Mouse (Mus musculus): ENCODE results near the gene Slc7a7. TPM values are rescaled to one million over a fixed set of nuclear protein-coding genes. Genes with fewer than 3 reads are reported as not detected.
"Not testable (repeated sequence)": the region's sequence is repeated elsewhere in the genome, so short reads cannot be mapped to it uniquely, and the experiment has no call there.

Gene Slc7a7
- polyA plus RNA-seq, 1 experiment from 2014 or later = 19.0 TPM

DNA sequence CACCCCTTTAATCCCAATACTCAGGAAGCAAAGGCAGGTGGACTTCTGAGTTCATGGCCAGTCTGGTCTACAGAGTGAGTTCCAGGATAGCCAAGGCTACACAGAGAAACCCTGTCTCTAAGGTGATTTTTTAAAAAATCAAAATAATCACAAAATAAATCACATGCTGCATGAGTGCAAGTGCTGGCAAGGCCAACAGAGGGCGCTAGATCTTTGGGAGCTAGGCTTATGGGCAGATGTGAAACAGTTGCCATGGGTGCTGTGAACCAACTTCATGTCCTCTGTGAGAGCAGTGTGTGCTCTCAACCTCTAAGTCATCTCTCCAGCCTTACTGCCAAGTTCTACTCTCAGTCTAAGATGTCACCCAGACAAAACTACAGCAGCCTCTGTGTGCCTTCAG lies 63.2 kb downstream of the Slc7a7 start:
- no peaks in the 10 kb centered on the region; the same call in 1 of the 2 replicates for H3K9me3 ChIP-seq (replicated peaks; ENCODE audit: control insufficient read depth, low read length)
- no peak for ATAC-seq (ENCODE audit: insufficient read depth, low FRiP score)
- no peak overlapping the region for H3K27ac ChIP-seq (ENCODE audit: low read length)
- H3K4me2 ChIP-seq (ENCODE audit: low read depth, low read length) = no peak overlapping the region
- H3K36me3 ChIP-seq (ENCODE audit: control insufficient read depth, insufficient read depth, low read length) = no peaks in the 10 kb centered on the region
- H3K9ac ChIP-seq (ENCODE audit: low read length) = no peak overlapping the region
- no peak overlapping the region for H3K4me3 ChIP-seq (replicated peaks; ENCODE audit: low read length)
- 46% methylated on average over 1 of the region's 1 CpGs for WGBS
- H3K4me1 ChIP-seq (ENCODE audit: control insufficient read depth, insufficient read depth, low read length) = no peaks in the 10 kb centered on the region
- no peaks in the 10 kb centered on the region for H3K27me3 ChIP-seq (ENCODE audit: control insufficient read depth, insufficient read depth, low read length)

DNA sequence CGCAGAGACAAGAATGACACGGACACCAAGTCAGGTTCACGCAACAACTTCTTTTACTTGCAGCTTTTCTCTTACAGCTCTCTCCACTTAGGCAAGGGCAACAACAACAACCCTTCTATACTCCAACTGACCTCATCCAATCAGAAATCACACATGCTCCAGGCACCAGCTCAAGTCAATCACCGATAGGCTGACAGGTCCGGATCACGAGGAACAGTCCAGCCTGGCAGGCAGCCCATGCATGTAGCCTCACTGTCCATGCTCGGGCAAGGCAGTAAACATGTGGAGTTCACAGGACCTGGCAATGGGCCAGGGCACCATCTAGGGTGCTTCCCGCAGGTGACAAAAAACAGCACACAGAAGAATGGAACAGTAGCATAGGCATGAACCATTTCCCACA lies 65.3 kb downstream of the Slc7a7 start:
- Histone ChIP-seq H3K9ac (ENCODE audit: low read length) (no peak overlapping the region), H3K9me3 (replicated peaks; ENCODE audit: control insufficient read depth, low read length) (no peaks in the 10 kb centered on the region; the same call in 1 of the 2 replicates), H3K36me3 (ENCODE audit: control insufficient read depth, insufficient read depth, low read length) (no peaks in the 10 kb centered on the region), H3K4me2 (ENCODE audit: low read depth, low read length) (no peak overlapping the region), H3K27me3 (ENCODE audit: control insufficient read depth, insufficient read depth, low read length) (no peaks in the 10 kb centered on the region), H3K4me3 (replicated peaks; ENCODE audit: low read length) (no peak overlapping the region), H3K27ac (ENCODE audit: low read length) (no peak overlapping the region), H3K4me1 (ENCODE audit: control insufficient read depth, insufficient read depth, low read length) (no peaks in the 10 kb centered on the region)
- no peak for ATAC-seq (ENCODE audit: insufficient read depth, low FRiP score)
- WGBS = 73% methylated on average over 8 of the region's 8 CpGs

DNA sequence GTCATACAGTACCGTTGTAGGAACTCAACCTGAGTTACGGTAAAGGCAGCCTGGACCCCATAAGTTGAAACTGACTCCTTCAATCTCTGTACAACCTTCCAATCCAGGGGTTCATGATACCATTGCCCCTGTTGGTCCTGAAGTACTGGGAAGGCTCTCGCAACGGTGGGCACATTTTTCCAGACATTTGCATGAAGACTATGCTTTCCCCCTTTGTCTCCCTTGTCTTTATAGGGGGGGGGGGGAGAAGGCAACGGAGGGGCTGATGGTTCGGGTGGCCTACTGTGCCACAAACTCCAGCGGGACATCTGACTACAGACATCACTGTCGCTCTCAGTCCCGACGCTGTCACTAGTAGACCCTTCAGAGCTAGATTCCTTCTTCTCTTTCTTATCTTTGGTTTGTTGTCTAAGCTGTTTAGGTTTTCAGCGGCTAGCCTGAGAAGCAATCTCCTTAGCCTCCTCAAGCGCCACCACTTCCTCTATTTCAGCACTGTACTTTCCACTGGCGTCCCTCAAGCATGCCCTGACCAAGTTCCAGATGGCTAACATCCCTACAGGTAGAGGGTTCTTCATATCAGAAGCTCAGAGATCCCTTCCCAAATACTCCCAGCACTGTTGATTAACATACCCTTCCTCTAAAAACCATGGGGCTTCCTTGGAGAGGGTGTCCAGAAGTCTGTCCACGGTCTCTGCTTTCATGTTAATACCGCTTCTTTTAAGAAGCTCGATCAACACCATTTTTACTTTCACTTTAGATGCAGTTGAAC lies 66.6 kb downstream of the Slc7a7 start:
- 91% methylated on average over 16 of the region's 16 CpGs for WGBS
- H3K36me3 ChIP-seq (ENCODE audit: control insufficient read depth, insufficient read depth, low read length); H3K4me3 ChIP-seq (replicated peaks; ENCODE audit: low read length); H3K27me3 ChIP-seq (ENCODE audit: control insufficient read depth, insufficient read depth, low read length); H3K9ac ChIP-seq (ENCODE audit: low read length); ATAC-seq (ENCODE audit: insufficient read depth, low FRiP score); H3K9me3 ChIP-seq (replicated peaks; ENCODE audit: control insufficient read depth, low read length); H3K4me2 ChIP-seq (ENCODE audit: low read depth, low read length); H3K27ac ChIP-seq (ENCODE audit: low read length); H3K4me1 ChIP-seq (ENCODE audit: control insufficient read depth, insufficient read depth, low read length): not testable (repeated sequence)

DNA sequence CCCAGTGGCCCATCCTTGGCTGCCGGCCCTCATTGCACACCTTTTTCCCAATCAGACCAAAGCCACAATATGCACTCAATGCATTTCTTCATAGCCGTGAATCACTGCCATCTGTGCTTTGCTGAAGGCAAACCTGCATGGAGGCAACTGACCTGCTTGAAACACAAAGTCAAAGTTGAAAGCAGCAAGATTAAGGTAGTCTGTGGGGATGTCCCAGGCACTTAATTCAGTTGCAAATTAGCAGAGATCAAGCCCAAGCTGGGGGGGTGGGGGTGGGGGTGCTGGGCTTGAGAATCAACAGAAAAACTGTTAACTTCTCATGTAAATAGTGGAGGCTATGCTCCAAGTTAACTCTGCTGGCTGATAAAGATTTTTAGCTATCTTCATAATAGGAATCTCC lies 75.8 kb downstream of the Slc7a7 start:
- not testable (repeated sequence) for H3K9ac ChIP-seq (ENCODE audit: low read length); H3K4me2 ChIP-seq (ENCODE audit: low read depth, low read length); H3K27me3 ChIP-seq (ENCODE audit: control insufficient read depth, insufficient read depth, low read length); H3K36me3 ChIP-seq (ENCODE audit: control insufficient read depth, insufficient read depth, low read length); H3K4me1 ChIP-seq (ENCODE audit: control insufficient read depth, insufficient read depth, low read length); H3K9me3 ChIP-seq (replicated peaks; ENCODE audit: control insufficient read depth, low read length); H3K27ac ChIP-seq (ENCODE audit: low read length); H3K4me3 ChIP-seq (replicated peaks; ENCODE audit: low read length); ATAC-seq (ENCODE audit: insufficient read depth, low FRiP score)
- 52% methylated on average over 2 of the region's 2 CpGs for WGBS

DNA sequence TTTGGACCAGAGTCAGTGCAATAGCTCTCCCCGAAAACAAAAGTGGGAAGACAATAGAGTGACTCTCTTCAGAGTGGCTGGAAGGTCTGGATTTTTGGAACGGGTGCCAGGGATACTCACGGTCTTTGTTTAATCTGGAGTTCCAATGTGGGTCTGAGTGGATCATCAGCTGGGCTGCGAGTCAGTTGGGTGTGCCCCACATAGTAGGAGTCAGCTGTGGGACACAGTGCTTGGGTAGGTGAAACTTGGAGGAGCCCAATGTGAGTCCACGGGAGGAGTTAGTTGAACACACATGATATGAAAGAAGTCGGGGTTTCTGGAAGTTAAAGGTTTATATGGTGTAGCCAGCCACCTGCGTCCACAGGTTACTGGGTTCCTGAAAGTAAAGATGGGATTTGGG lies 76.7 kb downstream of the Slc7a7 start:
- H3K4me2 ChIP-seq (ENCODE audit: low read depth, low read length) = no peak overlapping the region
- H3K9ac ChIP-seq (ENCODE audit: low read length) = no peak overlapping the region
- no peak overlapping the region for H3K4me3 ChIP-seq (replicated peaks; ENCODE audit: low read length)
- no peak for ATAC-seq (ENCODE audit: insufficient read depth, low FRiP score)
- H3K9me3 ChIP-seq (replicated peaks; ENCODE audit: control insufficient read depth, low read length) = no peaks in the 10 kb centered on the region
- no peaks in the 10 kb centered on the region for H3K27me3 ChIP-seq (ENCODE audit: control insufficient read depth, insufficient read depth, low read length)
- no peaks in the 10 kb centered on the region for H3K36me3 ChIP-seq (ENCODE audit: control insufficient read depth, insufficient read depth, low read length)
- H3K4me1 ChIP-seq (ENCODE audit: control insufficient read depth, insufficient read depth, low read length) = no peaks in the 10 kb centered on the region
- WGBS = 62% methylated on average over 7 of the region's 7 CpGs
- no peak overlapping the region for H3K27ac ChIP-seq (ENCODE audit: low read length)

DNA sequence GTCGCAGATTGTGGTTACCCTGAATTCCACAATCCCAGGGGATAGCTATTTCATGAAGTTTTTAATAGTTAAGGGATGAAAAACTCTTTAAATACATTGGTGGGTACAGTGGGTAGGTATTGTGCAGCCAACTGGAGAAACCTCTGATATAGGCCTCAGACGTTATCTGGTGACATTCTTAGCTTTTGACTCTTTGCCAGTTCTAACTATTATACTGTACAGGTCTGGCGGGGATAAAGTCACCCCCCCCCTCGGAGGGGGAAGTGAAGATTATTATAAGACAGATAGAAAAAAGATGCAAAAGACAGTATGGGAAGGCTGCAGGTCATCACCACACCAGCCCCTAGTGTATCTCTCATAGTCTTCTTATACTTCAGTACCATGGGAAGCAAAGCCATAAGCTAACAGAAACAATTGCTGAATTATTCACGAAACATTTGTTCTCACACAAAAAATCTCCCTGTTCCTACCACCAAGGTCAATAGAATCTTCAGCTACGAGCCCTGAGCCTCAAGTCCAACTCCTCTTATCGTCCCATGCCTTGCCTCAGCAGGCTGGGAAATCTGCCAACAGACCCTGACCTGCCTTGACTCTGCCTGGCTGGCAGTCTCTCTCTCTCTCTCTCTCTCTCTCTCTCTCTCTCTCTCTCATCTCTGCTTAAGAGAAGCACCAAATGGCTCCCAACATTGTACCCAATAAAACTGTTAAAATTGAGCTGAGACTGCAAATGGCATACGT lies 84.0 kb downstream of the Slc7a7 start:
- ATAC-seq (ENCODE audit: insufficient read depth, low FRiP score) = no peak
- no peak overlapping the region for H3K4me3 ChIP-seq (replicated peaks; ENCODE audit: low read length)
- 50% methylated on average over 8 of the region's 8 CpGs for whole genome bisulfite sequencing
- no peak overlapping the region for H3K9ac ChIP-seq (ENCODE audit: low read length)
- H3K4me1 ChIP-seq (ENCODE audit: control insufficient read depth, insufficient read depth, low read length) = no peaks in the 10 kb centered on the region
- no peaks in the 10 kb centered on the region for H3K27me3 ChIP-seq (ENCODE audit: control insufficient read depth, insufficient read depth, low read length)
- H3K36me3 ChIP-seq (ENCODE audit: control insufficient read depth, insufficient read depth, low read length) = no peaks in the 10 kb centered on the region
- H3K9me3 ChIP-seq (replicated peaks; ENCODE audit: control insufficient read depth, low read length) = no peaks in the 10 kb centered on the region
- H3K27ac ChIP-seq (ENCODE audit: low read length) = no peak overlapping the region
- H3K4me2 ChIP-seq (ENCODE audit: low read depth, low read length) = no peak overlapping the region

DNA sequence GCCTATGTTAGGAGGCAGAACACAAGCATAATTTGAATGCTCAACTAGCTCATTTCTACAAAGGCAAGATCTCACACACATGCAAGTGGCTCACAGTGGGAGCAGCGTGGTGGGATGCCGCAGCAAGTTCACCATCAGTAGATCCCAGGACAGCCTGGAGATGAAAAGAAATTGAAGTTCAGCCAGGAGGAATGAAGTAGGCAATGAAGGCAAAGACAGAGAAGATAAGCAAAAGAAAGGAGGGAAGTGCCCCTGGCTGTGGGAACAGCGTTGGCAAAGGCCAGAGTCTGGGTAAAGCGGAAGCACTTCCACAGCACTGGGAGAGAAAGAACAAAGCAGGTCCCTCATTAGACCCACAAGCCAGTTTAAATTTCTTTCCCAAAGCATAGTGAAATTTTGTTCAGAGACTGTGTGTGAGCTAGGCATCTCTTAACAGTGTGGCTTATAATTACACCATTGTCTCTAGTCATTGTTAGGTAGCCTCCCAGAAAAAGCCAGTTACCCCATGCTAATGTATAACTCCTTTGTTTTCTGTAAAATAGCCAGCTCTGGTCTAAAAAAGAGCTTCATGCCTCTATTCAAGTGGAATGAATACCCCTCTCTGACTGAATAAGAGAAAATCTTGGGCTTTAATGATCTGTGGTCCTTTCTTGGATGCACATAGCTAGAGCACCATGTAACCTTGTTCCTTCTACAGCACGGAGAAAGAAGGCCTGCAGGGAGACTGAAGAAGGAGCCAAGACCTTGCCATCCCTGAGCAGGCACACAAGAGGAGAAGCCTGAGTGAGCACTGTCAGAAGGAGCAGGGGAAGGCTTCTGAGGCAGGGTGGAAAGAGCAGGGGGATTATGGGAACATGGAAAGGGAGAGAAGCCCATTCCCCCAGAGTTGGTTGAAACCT lies 85.2 kb downstream of the Slc7a7 start:
- Histone ChIP-seq H3K27ac (ENCODE audit: low read length) (no peak overlapping the region), H3K36me3 (ENCODE audit: control insufficient read depth, insufficient read depth, low read length) (no peaks in the 10 kb centered on the region), H3K9me3 (replicated peaks; ENCODE audit: control insufficient read depth, low read length) (no peaks in the 10 kb centered on the region), H3K27me3 (ENCODE audit: control insufficient read depth, insufficient read depth, low read length) (no peaks in the 10 kb centered on the region), H3K4me1 (ENCODE audit: control insufficient read depth, insufficient read depth, low read length) (no peaks in the 10 kb centered on the region), H3K4me3 (replicated peaks; ENCODE audit: low read length) (no peak overlapping the region), H3K9ac (ENCODE audit: low read length) (no peak overlapping the region), H3K4me2 (ENCODE audit: low read depth, low read length) (no peak overlapping the region)
- no peak for ATAC-seq (ENCODE audit: insufficient read depth, low FRiP score)
- 79% methylated on average over 5 of the region's 5 CpGs for WGBS

DNA sequence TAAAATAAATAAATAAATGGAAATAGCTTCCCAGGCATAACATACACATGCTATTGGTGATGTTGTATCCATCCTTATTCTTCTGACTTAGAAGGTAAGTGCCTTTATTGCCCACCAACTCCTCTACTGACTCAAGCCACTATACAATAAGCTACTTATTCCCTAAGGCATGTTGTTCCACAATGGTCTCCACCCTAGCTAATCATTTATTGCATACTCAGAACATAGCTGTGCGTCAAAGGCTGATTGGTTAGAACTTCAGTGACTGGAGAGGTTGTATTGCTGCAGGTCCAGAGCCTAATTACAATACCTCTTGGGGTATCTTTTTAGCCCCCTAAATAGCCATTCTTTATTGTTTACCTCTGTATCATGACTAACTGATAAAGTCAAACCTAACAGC lies 86.4 kb downstream of the Slc7a7 start:
- no peak overlapping the region for H3K9ac ChIP-seq (ENCODE audit: low read length)
- no peak overlapping the region for H3K27ac ChIP-seq (ENCODE audit: low read length)
- ATAC-seq (ENCODE audit: insufficient read depth, low FRiP score) = no peak
- H3K4me2 ChIP-seq (ENCODE audit: low read depth, low read length) = no peak overlapping the region
- no peaks in the 10 kb centered on the region for H3K4me1 ChIP-seq (ENCODE audit: control insufficient read depth, insufficient read depth, low read length)
- no peaks in the 10 kb centered on the region for H3K36me3 ChIP-seq (ENCODE audit: control insufficient read depth, insufficient read depth, low read length)
- 72% methylated on average over 1 of the region's 1 CpGs for WGBS
- no peak overlapping the region for H3K4me3 ChIP-seq (replicated peaks; ENCODE audit: low read length)
- H3K9me3 ChIP-seq (replicated peaks; ENCODE audit: control insufficient read depth, low read length) = no peaks in the 10 kb centered on the region
- no peaks in the 10 kb centered on the region for H3K27me3 ChIP-seq (ENCODE audit: control insufficient read depth, insufficient read depth, low read length)

DNA sequence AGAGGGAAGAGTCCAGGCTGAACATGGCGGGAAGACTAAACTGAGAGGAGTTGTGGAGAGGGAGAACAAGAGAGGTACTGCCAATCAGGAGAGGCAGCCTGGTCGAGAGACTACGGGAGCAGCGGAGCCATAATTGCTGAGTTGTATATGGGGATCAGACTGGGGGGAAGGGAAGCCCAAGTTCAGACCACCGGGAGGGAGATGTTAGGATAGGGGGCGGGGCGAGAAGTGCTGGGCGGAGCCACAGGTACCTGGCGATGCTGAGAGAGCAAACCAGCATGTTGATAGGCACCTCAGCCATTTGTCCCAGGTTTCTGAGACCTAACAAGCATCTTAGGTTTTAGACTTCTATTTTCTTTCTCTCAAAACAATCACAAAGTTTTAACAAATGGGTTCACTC lies 88.4 kb downstream of the Slc7a7 start:
- no peak overlapping the region for H3K4me3 ChIP-seq (replicated peaks; ENCODE audit: low read length)
- H3K9me3 ChIP-seq (replicated peaks; ENCODE audit: control insufficient read depth, low read length) = no peaks in the 10 kb centered on the region
- H3K4me2 ChIP-seq (ENCODE audit: low read depth, low read length) = no peak overlapping the region
- WGBS = 36% methylated on average over 9 of the region's 9 CpGs
- H3K4me1 ChIP-seq (ENCODE audit: control insufficient read depth, insufficient read depth, low read length) = no peaks in the 10 kb centered on the region
- no peak overlapping the region for H3K27ac ChIP-seq (ENCODE audit: low read length)
- no peak overlapping the region for H3K9ac ChIP-seq (ENCODE audit: low read length)
- H3K27me3 ChIP-seq (ENCODE audit: control insufficient read depth, insufficient read depth, low read length) = no peaks in the 10 kb centered on the region
- H3K36me3 ChIP-seq (ENCODE audit: control insufficient read depth, insufficient read depth, low read length) = no peaks in the 10 kb centered on the region
- no peak for ATAC-seq (ENCODE audit: insufficient read depth, low FRiP score)

All from stomach, embryonic 16.5 days (tissue).